Mouse (Mus musculus) thymus, postnatal 25 days (tissue): ENCODE results near the gene Sftpa1.

ENCODE experiments used
- DNase-seq: peaks from one replicate; pipeline ENCODE4 v3.0.0; 2022

Sftpa1 gene

GRCm38 (mm10) chr14:41162663-41163062 lies 31.1 kb downstream of the Sftpa1 start:
- no peak for DNase-seq

- DNase-seq: no peak
Measured at GRCm38 (mm10) chr14:41167278-41167677, 35.7 kb downstream of the Sftpa1 start.

- no peak for DNase-seq
Measured at GRCm38 (mm10) chr14:41168567-41168966, 37.0 kb downstream of the Sftpa1 start.

- no peak for DNase-seq
Measured at GRCm38 (mm10) chr14:41170514-41170913, 38.9 kb downstream of the Sftpa1 start.

GRCm38 (mm10) chr14:41174802-41175201 lies 43.2 kb downstream of the Sftpa1 start:
- DNase-seq: no peak

- DNase-seq: no peak
Measured at GRCm38 (mm10) chr14:41185059-41185821, 53.7 kb downstream of the Sftpa1 start, which contains the start of gene Sftpd. Gene Sftpd (minus strand): TSS chr14:41185149.
